ENCODE assay signal across 12 mouse cellular contexts in the genomic region with DNA sequence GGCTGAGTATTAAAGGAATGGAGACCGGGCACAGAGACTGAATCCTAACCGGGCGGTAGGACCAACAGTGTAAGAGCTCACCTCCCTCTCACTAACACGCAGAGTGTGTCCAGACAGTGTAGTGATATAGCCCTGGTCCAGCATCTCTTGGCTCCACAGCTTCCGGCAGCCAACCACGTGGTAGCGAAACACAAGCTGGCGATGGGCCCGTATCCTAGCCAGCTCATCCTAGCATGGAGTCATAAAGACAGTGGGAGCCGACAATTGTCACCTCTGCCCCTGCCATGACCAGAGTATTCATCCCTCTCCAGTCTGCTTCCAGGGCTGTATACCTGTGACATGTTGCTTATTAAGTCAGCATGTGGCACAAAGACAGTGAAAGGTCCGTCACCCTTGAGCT.
"Had no signal": no experiment of that assay in that cellular context is flagged by ENCODE, and none has a peak within 500 bp of the region (broad histone marks: within the 10 kb centered on the region; RNA-seq: fewer than 3 reads in every experiment).

No protein-coding gene starts in this region.

- DNase-seq: left cerebral cortex, postnatal 4 days; liver; liver, embryonic 13.5 days; liver, postnatal 0 days; lung, adult 18-20 months; lung, adult 2 months; lung, embryonic 14.5 days; lung, postnatal 10 days; lung, postnatal 14 days; lung, postnatal 36 days; lung, postnatal 4 days; midbrain, embryonic 14.5 days had no signal
